Mouse (Mus musculus) gastrocnemius, postnatal 25 days (tissue): ENCODE data around the gene Abcc10. TPM values are rescaled to one million over a fixed set of nuclear protein-coding genes. Genes with fewer than 3 reads are reported as not detected.

Experiments used
- DNase-seq: peaks from one replicate; pipeline ENCODE4 v3.0.0; 2022
- long read RNA-seq, 2 experiments: library from polyadenylated mRNA; stranded (forward); transcript quantifications; one replicate each; pipeline ENCODE4 v2.0.0; 2021
- total RNA-seq, 2 experiments: library from RNA; stranded (reverse); gene quantifications; 1 replicate in 1 of 2; 2 replicates in 1 of 2; pipeline ENCODE4 v1.2.3; 2021

Gene Abcc10
- 1 to 10 TPM; 2.7 to 2.8 TPM for total RNA-seq
- long read RNA-seq, experiment 1, partial matches to known transcripts: 3 of 6 reads
- long read RNA-seq, experiment 1, other reads (novel, unspliced or antisense): 2 of 6 reads
- long read RNA-seq, experiment 2: 0 reads

- DNase-seq: peak; percentile 96
Observed at GRCm38 (mm10) chr17:46327906-46328534, at the start of gene Abcc10. Gene Abcc10 (minus strand): TSS chr17:46328352.

- DNase-seq: no peak
Observed at GRCm38 (mm10) chr17:46371783-46372182, 43.6 kb upstream of the Abcc10 start.

- no peak for DNase-seq
Observed at GRCm38 (mm10) chr17:46351026-46351700, 23.0 kb upstream of the Abcc10 start.

- no peak for DNase-seq
Observed at GRCm38 (mm10) chr17:46341208-46341607, 13.1 kb upstream of the Abcc10 start.

GRCm38 (mm10) chr17:46336475-46336874 lies 8.3 kb upstream of the Abcc10 start:
- DNase-seq: no peak

- no peak for DNase-seq
Observed at GRCm38 (mm10) chr17:46328723-46329122, 571 bp upstream of the Abcc10 start.

- no peak for DNase-seq
Observed at GRCm38 (mm10) chr17:46327413-46327905, 693 bp downstream of the Abcc10 start.

GRCm38 (mm10) chr17:46322046-46322823 lies 5.9 kb downstream of the Abcc10 start:
- DNase-seq: no peak

GRCm38 (mm10) chr17:46320492-46320891 lies 7.7 kb downstream of the Abcc10 start:
- DNase-seq: no peak

GRCm38 (mm10) chr17:46315813-46316212 lies 12.3 kb downstream of the Abcc10 start:
- no peak for DNase-seq

- no peak for DNase-seq
Observed at GRCm38 (mm10) chr17:46313135-46313715, 14.9 kb downstream of the Abcc10 start.

GRCm38 (mm10) chr17:46310515-46310914 lies 17.6 kb downstream of the Abcc10 start:
- DNase-seq: no peak

GRCm38 (mm10) chr17:46309835-46310234 lies 18.3 kb downstream of the Abcc10 start:
- DNase-seq: no peak

GRCm38 (mm10) chr17:46306956-46307355 lies 21.2 kb downstream of the Abcc10 start:
- DNase-seq: no peak

GRCm38 (mm10) chr17:46304184-46304583 lies 24.0 kb downstream of the Abcc10 start:
- no peak for DNase-seq

- no peak for DNase-seq
Observed at GRCm38 (mm10) chr17:46301892-46302291, 26.3 kb downstream of the Abcc10 start.

- peak; percentile 70 for DNase-seq
Observed at GRCm38 (mm10) chr17:46298220-46298913, 29.8 kb downstream of the Abcc10 start.

GRCm38 (mm10) chr17:46297364-46298219 lies 30.6 kb downstream of the Abcc10 start, which contains the start of gene Dlk2:
Gene Dlk2 (plus strand): TSS chr17:46297421.
- no peak for DNase-seq

- no peak for DNase-seq
Observed at GRCm38 (mm10) chr17:46297028-46297363, 31.2 kb downstream of the Abcc10 start.

GRCm38 (mm10) chr17:46296601-46297000 lies 31.6 kb downstream of the Abcc10 start:
- no peak for DNase-seq

GRCm38 (mm10) chr17:46287678-46288095 lies 40.5 kb downstream of the Abcc10 start:
- DNase-seq: peak; percentile 64
